Mouse (Mus musculus): ENCODE measurements around the gene Prss2.
A peak's percentile ranks its signal among the peaks of the same experiment; 100 is the strongest.

DNA sequence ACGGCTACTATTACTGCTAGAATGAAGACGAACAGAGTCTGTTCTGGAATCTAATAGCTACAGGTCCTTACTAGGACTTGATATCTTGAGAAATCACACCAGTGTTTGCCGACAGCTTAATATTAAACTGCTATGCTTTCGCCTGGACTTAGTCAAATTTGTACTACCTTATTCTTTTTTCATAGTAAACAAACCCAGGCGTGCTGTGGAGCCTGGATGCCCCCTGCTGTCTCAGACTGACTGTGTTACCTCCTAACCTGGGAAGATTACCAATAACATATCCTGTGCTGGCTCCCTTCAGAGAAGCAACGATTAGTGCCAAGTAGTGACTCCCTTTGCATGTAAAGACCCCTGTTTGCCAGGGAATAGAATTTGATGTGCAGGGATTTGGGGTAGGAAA is 16.3 kb upstream of the Prss2 start:
- TF ChIP-seq EP300 (IDR thresholded peaks at IDR 0.05; ENCODE audit: low read depth) (no peak), CTCF (IDR thresholded peaks at IDR 0.05; ENCODE audit: low read depth) (peak; percentile 5; the same call in 1 of the 2 replicates)
